Mouse (Mus musculus) central nervous system, embryonic 11.5 days (tissue): Measurements from ENCODE around the gene Prl8a8. TPM values are rescaled to one million over a fixed set of nuclear protein-coding genes. Genes with fewer than 3 reads are reported as not detected.

Source experiments
- polyA plus RNA-seq: library from polyadenylated mRNA; depleted of rRNA; stranded (reverse); fragments of >200 nt; gene quantifications from 2 replicates; pipeline ENCODE4 v1.2.3, GENCODE M21; 2012; rRNA removed

Prl8a8 gene
- polyA plus RNA-seq: 0.20 TPM in 1 of 2 replicates, not detected in the other

DNA sequence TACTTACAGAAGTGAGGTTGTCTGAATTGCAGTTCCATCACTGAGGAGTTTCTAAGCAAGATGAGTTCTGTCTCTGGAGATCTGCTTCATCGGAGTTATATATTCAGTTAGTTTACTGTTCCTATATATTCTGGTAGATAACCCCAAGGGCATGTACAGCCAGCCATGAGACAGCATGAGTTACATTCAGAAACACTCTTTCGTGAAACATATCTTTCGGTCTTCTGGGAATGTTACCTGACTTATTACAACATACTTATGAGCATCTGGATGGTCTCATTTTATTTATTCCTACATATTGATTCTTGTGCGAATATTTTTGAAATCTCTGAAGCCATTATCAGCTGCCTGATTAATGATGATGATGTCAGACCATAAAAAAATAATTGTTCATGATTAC lies at the start of gene Prl8a8:
Gene Prl8a8 (minus strand): TSS at position 101 of the 400 bp plus-strand sequence.

Other genes starting within 250 kb of the Prl8a8 start
- not detected in 2 replicates for gene Prl6a1, start 200.6 kb downstream of the Prl8a8 start, polyA plus RNA-seq
- 1.0 TPM in 1 of 2 replicates, not detected in the other for gene Prl8a2, start 167.5 kb downstream of the Prl8a8 start, polyA plus RNA-seq
- 0.34 TPM in 1 of 2 replicates, not detected in the other for gene Prl2b1, start 122.4 kb downstream of the Prl8a8 start, polyA plus RNA-seq
- 0.11 TPM in 1 of 2 replicates, not detected in the other for gene Prl8a6, start 74.5 kb downstream of the Prl8a8 start, polyA plus RNA-seq
- 0.58 TPM in 1 of 2 replicates, not detected in the other for gene Prl8a9, start 51.4 kb upstream of the Prl8a8 start, polyA plus RNA-seq
- not detected in 2 replicates for gene Prl8a1, start 69.0 kb upstream of the Prl8a8 start, polyA plus RNA-seq
- not detected in 2 replicates for gene Prl7b1, start 97.4 kb upstream of the Prl8a8 start, polyA plus RNA-seq
- gene Prl7a1, start 129.3 kb upstream of the Prl8a8 start, polyA plus RNA-seq: not detected in 2 replicates
- gene Prl7a2, start 154.8 kb upstream of the Prl8a8 start, polyA plus RNA-seq: 0.25 TPM in 1 of 2 replicates, not detected in the other
- gene Prl7d1, start 203.5 kb upstream of the Prl8a8 start, polyA plus RNA-seq: 0.06 TPM in 1 of 2 replicates, not detected in the other